Mouse (Mus musculus) left cerebral cortex, postnatal 36 days (tissue): ENCODE data around the gene Pnpla2. TPM values are rescaled to one million over a fixed set of nuclear protein-coding genes. Genes with fewer than 3 reads are reported as not detected.

Experiments used
- DNase-seq, 2 experiments: peaks; one replicate each; pipeline ENCODE4 v3.0.0; 2021 to 2022; ENCODE audit warnings: low spot score in 2 of 2, mixed read lengths in 1 of 2
- intact Hi-C: fragments of 180-260 bp; cut with DNase I; formaldehyde crosslinking; loops from one replicate; pipeline ENCODE4 v1.15.1; 2025
- total RNA-seq, 2 experiments: library from RNA; stranded (reverse); gene quantifications; 2 replicates each; pipeline ENCODE4 v1.2.3; 2021

Gene Pnpla2
- total RNA-seq, 2 experiments from 2014 or later, result 28.0 to 31.7 TPM

DNA sequence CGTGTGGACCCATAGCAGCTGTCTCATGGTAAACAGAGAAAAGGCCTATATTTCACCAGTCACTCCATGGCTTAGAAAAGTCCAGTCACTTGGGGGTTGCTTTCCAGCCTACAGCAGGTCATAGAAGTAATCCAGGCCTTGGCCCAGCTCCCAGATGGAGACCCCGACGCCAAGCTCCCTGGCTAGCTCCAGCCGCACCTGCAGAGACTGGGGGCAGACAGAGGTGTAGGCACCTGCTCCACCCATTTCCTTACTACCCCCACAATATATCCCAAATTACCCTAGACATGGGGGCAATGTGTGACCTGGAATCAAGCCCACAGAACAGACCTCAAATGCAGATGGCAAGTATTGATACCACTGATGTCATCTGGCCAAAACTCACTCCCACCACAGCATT, 40.9 kb downstream of the Pnpla2 start:
- intact Hi-C loops, result no loop called here
- DNase-seq, result no peak

GRCm38 (mm10) chr7:141497600-141497999, 42.6 kb downstream of the Pnpla2 start:
- DNase-seq, result no peak
- intact Hi-C loops, result no loop called here

DNA sequence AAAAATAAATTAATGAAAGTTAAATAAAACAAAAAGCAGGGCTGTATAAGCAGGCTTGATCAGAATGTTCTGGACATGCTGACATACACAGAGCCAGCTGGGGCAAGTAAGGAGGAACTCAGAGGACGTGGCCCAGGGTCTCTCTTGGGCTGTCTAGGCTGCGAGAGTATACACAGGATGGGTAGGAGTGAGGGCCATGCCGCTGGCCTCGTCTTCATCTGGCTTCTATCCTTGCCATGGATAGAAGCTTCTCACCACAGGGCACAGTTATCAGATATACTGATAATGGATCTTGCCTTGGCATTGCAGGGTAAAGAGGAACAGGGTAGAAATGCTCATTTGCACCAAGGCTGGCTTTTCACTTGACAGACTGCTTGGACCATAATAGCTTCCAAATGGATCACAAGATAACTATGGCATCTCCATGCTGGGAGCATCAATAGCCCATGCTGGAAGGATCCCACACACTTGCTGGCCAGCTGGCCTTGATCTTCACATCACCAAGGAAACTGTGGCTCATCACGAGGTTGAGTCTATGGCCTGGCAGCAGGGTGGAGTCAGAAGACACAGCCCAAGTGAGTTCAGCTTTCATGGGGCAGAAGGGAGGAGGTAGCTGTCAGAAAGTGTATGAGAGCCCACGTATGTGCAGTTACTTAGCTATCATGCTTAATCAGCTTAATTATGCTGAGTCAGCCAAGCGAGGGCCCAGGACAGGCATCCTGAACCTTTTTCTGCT, 47.0 kb downstream of the Pnpla2 start:
- intact Hi-C loops, result no loop called here
- DNase-seq, result no peak

GRCm38 (mm10) chr7:141502556-141502905, 47.5 kb downstream of the Pnpla2 start:
- no peak for DNase-seq
- intact Hi-C loops, result no loop called here

DNA sequence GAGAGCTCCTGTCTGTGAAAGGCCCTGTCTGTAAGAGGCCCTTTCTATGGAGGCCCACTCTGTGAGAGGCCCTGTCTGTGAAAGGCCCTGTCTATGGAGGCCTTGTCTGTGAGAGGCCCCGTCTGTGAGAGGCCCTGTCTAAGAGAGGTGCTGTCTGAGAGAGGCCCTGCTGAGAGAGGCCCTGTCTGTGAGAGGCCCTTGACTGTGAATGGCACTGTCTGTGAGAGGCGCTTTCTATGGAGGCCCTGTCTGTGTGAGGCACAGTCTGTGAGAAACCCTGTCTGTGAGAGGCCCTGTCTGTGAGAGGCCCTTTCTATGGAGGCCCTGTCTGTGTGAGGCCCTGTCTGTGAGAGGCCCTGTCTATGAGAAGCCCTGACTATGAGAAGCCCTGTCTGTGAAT, 51.3 kb downstream of the Pnpla2 start:
- no peak for DNase-seq
- intact Hi-C loops, result no loop called here

GRCm38 (mm10) chr7:141508160-141508559, 53.2 kb downstream of the Pnpla2 start:
- no peak for DNase-seq
- intact Hi-C loops, result no loop called here

GRCm38 (mm10) chr7:141510196-141510595, 55.2 kb downstream of the Pnpla2 start:
- intact Hi-C loops, result no loop called here
- no peak for DNase-seq

Other genes starting within 250 kb of the Pnpla2 start
- not detected for gene Lmntd2, start 241.1 kb upstream of the Pnpla2 start, total RNA-seq
- gene Rassf7, start 239.3 kb upstream of the Pnpla2 start, total RNA-seq, result 1 to 10 TPM in 1 of 2 experiments, under 1 TPM in 1; 0.70 to 1.3 TPM
- gene Phrf1, start 226.4 kb upstream of the Pnpla2 start, total RNA-seq, result 10 to 100 TPM; 64.4 to 78.0 TPM
- gene Irf7, start 188.7 kb upstream of the Pnpla2 start, total RNA-seq, result 1 to 10 TPM; 1.7 to 2.0 TPM
- not detected for gene Cdhr5, start 178.4 kb upstream of the Pnpla2 start, total RNA-seq
- gene Sct, start 176.1 kb upstream of the Pnpla2 start, total RNA-seq, result not detected
- gene Drd4, start 163.2 kb upstream of the Pnpla2 start, total RNA-seq, result under 1 TPM; 0.17 to 0.39 TPM
- 10 to 100 TPM; 67.3 to 72.5 TPM for gene Deaf1, start 127.5 kb upstream of the Pnpla2 start, total RNA-seq
- 10 to 100 TPM; 30.5 to 34.9 TPM for gene Tmem80, start 127.5 kb upstream of the Pnpla2 start, total RNA-seq
- gene Eps8l2, start 116.3 kb upstream of the Pnpla2 start, total RNA-seq, result 1 to 10 TPM; 4.7 to 5.9 TPM
- gene Taldo1, start 63.0 kb upstream of the Pnpla2 start, total RNA-seq, result 100 to 1,000 TPM in 1 of 2 experiments, 10 to 100 TPM in 1; 93.3 to 116 TPM
- gene Gatd1, start 41.1 kb upstream of the Pnpla2 start, total RNA-seq, result 10 to 100 TPM; 43.2 to 43.4 TPM
- gene Cend1, start 25.7 kb upstream of the Pnpla2 start, total RNA-seq, result 100 to 1,000 TPM; 291 to 331 TPM
- 100 to 1,000 TPM; 270 to 289 TPM for gene Slc25a22, start 17.3 kb upstream of the Pnpla2 start, total RNA-seq
- 1 to 10 TPM in 1 of 2 experiments, under 1 TPM in 1; 0.76 to 1.9 TPM for gene Pidd1, start 11.2 kb upstream of the Pnpla2 start, total RNA-seq
- 100 to 1,000 TPM; 493 to 570 TPM for gene Rplp2, start 7.8 kb upstream of the Pnpla2 start, total RNA-seq
- gene Cracr2b, start 5.9 kb downstream of the Pnpla2 start, total RNA-seq, result 1 to 10 TPM; 3.0 to 3.5 TPM
- 10 to 100 TPM; 30.9 to 35.4 TPM for gene Cd151, start 12.2 kb downstream of the Pnpla2 start, total RNA-seq
- 10 to 100 TPM; 38.0 to 40.1 TPM for gene Polr2l, start 19.9 kb downstream of the Pnpla2 start, total RNA-seq
- 10 to 100 TPM; 14.2 to 20.0 TPM for gene Tspan4, start 20.0 kb downstream of the Pnpla2 start, total RNA-seq
- 10 to 100 TPM; 67.2 to 68.4 TPM for gene Chid1, start 84.7 kb downstream of the Pnpla2 start, total RNA-seq
- 100 to 1,000 TPM; 199 to 214 TPM for gene Ap2a2, start 107.0 kb downstream of the Pnpla2 start, total RNA-seq
- not detected for gene Muc6, start 200.1 kb downstream of the Pnpla2 start, total RNA-seq
- 1 to 10 TPM in 1 of 2 experiments, under 1 TPM in 1; 0.15 to 2.0 TPM for gene Muc2, start 235.1 kb downstream of the Pnpla2 start, total RNA-seq